Mouse (Mus musculus): ENCODE measurements around the gene Dhx57.

The Dhx57 gene

DNA sequence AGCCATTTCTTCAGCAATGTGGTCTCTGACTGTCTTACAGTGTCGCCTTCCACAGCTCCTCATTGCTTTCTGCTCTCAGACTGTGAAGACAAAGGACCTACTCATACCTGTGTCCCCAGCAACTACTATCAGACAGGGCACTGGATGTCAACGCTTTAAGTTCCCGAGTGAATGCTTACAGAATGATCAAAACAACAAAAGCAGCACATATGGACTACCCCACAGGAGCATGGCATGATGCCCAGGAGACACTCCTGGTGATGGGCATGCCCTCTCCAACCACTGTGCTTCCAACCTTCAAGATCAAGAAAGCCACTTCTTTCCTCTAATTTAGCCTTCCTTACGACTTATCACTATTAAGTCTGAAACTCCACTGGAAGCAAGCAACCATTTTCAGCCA, 23.2 kb downstream of the Dhx57 start:
- in situ Hi-C loops (cut with MboI, MseI), result no loop called here

- in situ Hi-C loops (cut with MboI, MseI), result no loop called here
These were observed 35.1 kb downstream of the Dhx57 start for GRCm38 (mm10) chr17:80255208-80255607.

- in situ Hi-C loops (cut with MboI, MseI), result no loop called here
These were observed 35.9 kb downstream of the Dhx57 start for GRCm38 (mm10) chr17:80254421-80254820.

- in situ Hi-C loops (cut with MboI, MseI), result no loop called here
These were observed 37.3 kb downstream of the Dhx57 start for GRCm38 (mm10) chr17:80252757-80253525.

- in situ Hi-C loops (cut with MboI, MseI), result no loop called here
These were observed 47.2 kb downstream of the Dhx57 start for GRCm38 (mm10) chr17:80243116-80243515.

DNA sequence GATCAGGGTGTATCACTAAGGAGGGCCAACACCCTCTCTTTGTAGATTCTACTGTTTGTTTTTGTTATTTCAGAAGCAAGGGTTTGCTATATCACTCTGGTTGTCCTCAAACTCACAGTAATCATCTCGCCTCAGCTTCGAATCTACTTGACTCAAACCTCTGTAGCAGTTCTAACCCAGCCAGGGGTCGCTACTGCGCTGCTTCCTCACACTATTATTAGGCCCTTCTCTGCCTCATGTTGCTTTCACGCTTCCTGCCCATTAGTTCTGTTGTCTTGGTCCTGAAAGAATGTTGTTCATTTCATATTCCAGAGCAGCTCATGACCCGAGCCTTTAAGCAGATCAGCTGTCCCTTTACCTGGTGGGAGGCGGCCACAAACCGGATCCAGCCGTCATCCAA, 48.7 kb downstream of the Dhx57 start:
- in situ Hi-C loops (cut with MboI, MseI), result no loop called here

DNA sequence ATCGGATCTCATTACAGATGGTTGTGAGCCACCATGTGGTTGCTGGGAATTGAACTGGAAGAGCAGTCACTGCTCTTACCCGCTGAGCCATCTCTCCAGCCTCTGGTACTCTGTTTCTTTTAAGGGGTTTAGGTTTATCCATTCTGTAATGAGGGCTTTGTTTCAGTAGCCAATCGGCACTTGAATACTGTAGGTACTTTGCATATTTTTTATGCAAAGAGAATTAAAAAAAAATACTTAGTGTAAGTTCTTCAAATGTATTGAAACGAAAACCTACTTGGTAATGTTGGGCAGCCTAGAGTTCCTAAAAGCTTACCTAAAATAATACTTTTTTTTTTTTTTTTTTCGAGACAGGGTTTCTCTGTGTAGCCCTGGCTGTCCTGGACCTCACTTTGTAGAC, 52.8 kb downstream of the Dhx57 start:
- in situ Hi-C loops (cut with MboI, MseI), result no loop called here

DNA sequence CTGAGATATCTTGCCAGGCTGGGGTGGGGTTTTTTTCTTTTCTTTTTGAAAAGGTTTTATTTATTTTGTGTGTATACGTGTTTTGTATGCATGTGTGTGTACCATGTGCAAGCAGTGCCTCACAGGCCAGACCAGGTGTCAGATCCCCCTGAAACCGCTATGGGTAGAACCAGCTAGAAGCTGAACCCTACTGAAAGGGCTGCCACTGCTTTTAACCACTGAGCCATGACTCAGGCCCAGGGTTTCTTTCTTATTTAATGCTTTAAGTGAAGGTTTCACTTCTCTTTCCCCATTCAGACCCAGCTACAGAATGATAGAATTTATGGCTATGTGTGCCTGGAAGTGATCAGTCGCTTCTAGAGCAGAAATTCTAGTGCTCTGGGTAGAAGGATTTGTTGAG, 53.5 kb downstream of the Dhx57 start:
- in situ Hi-C loops (cut with MboI, MseI), result no loop called here

DNA sequence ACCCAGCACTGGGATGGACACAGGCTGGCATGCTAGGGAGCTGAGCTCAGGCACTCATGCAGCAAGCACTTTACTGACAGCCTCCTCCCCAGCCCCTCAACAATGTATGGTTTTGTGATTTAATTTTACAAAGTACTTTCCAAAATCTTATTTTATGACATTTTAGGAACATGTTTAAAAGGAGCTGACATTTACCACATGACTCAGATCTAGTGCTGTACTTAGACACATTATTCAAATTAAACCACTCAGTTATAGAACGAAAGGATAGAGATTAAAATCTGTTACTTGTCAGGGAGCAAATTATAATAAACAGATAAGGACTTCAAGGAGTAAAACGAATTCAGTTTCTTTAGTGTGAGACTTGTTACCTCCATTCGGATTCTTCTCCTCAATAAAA, 54.8 kb downstream of the Dhx57 start:
- in situ Hi-C loops (cut with MboI, MseI), result no loop called here

DNA sequence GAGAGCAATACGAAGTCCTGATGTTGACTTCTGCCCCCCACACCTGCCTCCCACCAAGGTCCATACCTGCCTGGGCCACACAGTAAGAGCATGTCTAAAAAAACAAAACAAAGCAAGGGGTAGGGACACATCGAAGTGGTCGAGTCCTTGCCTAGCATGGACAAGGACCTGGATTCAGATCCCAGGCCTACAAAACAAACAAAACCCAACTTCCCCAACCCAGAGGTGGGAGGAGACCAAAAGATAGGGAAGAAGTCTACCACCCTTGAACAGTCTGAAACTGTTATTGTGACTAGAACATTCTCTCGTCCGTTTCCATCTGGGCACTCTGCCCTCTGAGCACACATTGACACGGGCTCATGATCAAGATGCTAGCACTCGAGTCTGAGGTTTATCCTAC, 55.9 kb downstream of the Dhx57 start:
- in situ Hi-C loops (cut with MboI, MseI), result no loop called here

DNA sequence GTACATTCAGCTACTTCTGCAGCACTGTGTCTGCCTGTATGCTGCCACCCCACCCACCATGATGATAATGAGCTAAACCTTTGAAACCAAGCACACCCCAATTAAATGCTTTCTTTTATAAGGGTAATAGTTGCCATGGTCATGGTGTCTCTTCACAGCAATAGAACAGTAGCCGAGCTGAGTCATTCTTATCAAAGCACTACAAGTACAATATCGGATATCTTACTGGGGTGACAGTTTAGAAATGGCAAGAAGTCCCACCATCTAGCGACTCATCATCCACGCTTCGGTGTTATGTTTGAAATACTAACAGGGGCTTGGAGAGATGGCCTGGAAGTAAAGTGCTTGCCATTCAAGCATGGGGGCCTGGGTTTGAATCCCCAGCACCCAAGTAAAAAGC, 56.4 kb downstream of the Dhx57 start:
- in situ Hi-C loops (cut with MboI, MseI), result no loop called here

GRCm38 (mm10) chr17:80229396-80229795, 60.9 kb downstream of the Dhx57 start:
- in situ Hi-C loops (cut with MboI, MseI), result loop anchor here in 1 of 2 experiments (10.0 kb wide), 2 partner anchors 325 to 335 kb away; partner anchors contain the start of gene Atl2

GRCm38 (mm10) chr17:80225142-80225541, 65.1 kb downstream of the Dhx57 start:
- in situ Hi-C loops (cut with MboI, MseI), result loop anchor here in 1 of 2 experiments (10.0 kb wide), 2 partner anchors 330 kb away; partner anchors contain the start of gene Atl2

DNA sequence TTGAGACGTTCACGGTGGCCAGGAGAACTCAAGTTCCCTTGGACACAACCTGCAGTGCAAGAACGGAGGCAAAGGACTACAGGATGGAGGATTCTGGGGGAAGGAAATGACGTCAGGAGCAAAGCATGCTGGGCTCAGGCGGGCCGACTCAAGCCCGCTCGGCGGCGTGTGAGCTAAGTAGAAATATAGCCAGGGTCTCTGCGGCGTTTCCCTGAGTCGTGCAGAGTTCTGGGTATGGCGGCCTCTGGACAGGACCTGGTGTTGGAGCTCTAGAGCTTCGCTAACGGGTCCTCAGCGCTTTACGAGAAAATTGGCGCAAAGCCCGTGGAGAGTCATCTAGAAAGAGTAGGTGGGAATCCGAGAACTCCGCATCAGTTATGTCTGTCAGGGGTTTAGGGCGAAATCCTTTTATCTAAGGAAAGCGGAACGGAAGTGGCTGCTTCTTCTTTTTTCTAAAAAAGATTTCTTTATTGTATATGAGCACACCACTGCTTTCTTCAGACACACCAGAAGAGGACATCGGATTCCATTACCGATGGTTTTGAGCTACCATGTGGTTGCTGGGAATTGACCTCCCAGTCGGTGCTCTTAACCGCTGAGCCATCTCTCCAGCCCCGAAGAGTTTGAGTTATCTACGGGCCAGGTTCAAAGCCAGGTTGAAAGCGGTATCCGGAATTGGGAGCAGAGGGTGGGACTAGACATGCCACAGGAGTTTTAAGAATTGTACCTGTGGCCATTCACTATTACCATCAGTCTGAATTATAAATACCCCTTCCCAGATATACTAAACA, 65.8 kb downstream of the Dhx57 start, which contains the start of gene Gemin6:
Gene Gemin6 (plus strand): TSS at position 116 of the 791 bp plus-strand sequence.
- in situ Hi-C loops (cut with MboI, MseI), result loop anchor here (10.0 to 25.0 kb wide), 3 partner anchors 330 to 862 kb away; partner anchors contain the start of genes Atl2 (in 1 of the 2) and Cdc42ep3 (in 1 of the 2)

- in situ Hi-C loops (cut with MboI, MseI), result loop anchor here (10.0 to 25.0 kb wide), 3 partner anchors 329 to 862 kb away; partner anchors contain the start of genes Atl2 (in 1 of the 2) and Cdc42ep3 (in 1 of the 2)
These were observed 66.4 kb downstream of the Dhx57 start for GRCm38 (mm10) chr17:80223829-80224228.

- in situ Hi-C loops (cut with MboI, MseI), result loop anchor here (10.0 to 25.0 kb wide), 3 partner anchors 327 to 860 kb away; partner anchors contain the start of genes Atl2 (in 1 of the 2) and Cdc42ep3 (in 1 of the 2)
These were observed 68.2 kb downstream of the Dhx57 start for GRCm38 (mm10) chr17:80221890-80222628.

DNA sequence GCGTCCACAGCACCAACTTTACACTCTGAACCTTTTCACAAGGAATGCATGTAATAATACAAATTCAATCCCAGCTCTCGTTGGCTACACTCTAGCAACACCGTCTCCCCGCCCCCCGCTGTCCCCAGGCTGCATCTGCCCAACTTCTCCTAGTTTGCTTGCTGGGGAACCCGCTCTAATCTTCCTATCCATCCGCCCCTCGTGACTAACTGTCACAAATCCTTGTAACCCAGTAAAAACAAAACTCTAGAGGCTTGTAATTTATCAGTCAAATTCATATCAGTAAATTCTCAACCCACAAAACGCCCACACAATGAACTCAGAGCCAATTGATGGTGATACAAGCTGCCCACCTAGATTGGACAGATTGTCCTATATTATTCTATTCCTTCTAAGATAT, 69.1 kb downstream of the Dhx57 start:
- in situ Hi-C loops (cut with MboI, MseI), result loop anchor here (10.0 to 25.0 kb wide), 3 partner anchors 326 to 859 kb away; partner anchors contain the start of genes Atl2 (in 1 of the 2) and Cdc42ep3 (in 1 of the 2)

GRCm38 (mm10) chr17:80220131-80220530, 70.1 kb downstream of the Dhx57 start:
- in situ Hi-C loops (cut with MboI, MseI), result loop anchor here (10.0 to 25.0 kb wide), 3 partner anchors 325 to 858 kb away; partner anchors contain the start of genes Atl2 (in 1 of the 2) and Cdc42ep3 (in 1 of the 2)

- in situ Hi-C loops (cut with MboI, MseI), result loop anchor here in 1 of 2 experiments (25.0 kb wide), 1 partner anchor 852 kb away; the partner anchor contains the start of gene Cdc42ep3
These were observed 76.3 kb downstream of the Dhx57 start for GRCm38 (mm10) chr17:80213998-80214397.

GRCm38 (mm10) chr17:80206671-80207581, 83.3 kb downstream of the Dhx57 start, which contains the start of the genes Srsf7 and Ttc39d:
TSS of gene Srsf7 (minus strand) at chr17:80207307.
TSS of gene Ttc39d (plus strand) at chr17:80207460.
- in situ Hi-C loops (cut with MboI, MseI), result loop anchor here in 1 of 2 experiments (25.0 kb wide), 1 partner anchor 845 kb away; the partner anchor contains the start of gene Cdc42ep3
